Mouse (Mus musculus) adrenal gland, postnatal 10 days (tissue): ENCODE measurements around the gene Lypd9. TPM values are rescaled to one million over a fixed set of nuclear protein-coding genes. Genes with fewer than 3 reads are reported as not detected.
"Not testable (repeated sequence)": the region's sequence is repeated elsewhere in the genome, so short reads cannot be mapped to it uniquely, and the experiment has no call there.

ENCODE experiments used
- DNase-seq: peaks from one replicate; pipeline ENCODE4 v3.0.0; 2021; ENCODE audit warnings: mixed read lengths
- long read RNA-seq, 2 experiments: library from polyadenylated mRNA; stranded (forward); transcript quantifications; one replicate each; pipeline ENCODE4 v2.0.0; 2021
- total RNA-seq, 2 experiments: library from RNA; stranded (reverse); gene quantifications; 2 replicates each; pipeline ENCODE4 v1.2.3; 2021

Lypd9 gene
- total RNA-seq = not detected
- long read RNA-seq, experiment 1 = 0 reads
- long read RNA-seq, experiment 2 = 0 reads

GRCm38 (mm10) chr11:58452759-58453158, at the start of gene Lypd9:
Gene Lypd9, minus strand, starts transcription at chr11:58452923.
- no peak for DNase-seq

- not testable (repeated sequence) for DNase-seq
Observed at GRCm38 (mm10) chr11:58502472-58502871, 49.7 kb upstream of the Lypd9 start, which contains the start of gene Olfr331. Gene Olfr331, minus strand, starts transcription at chr11:58502572.

- DNase-seq = no peak
Observed at GRCm38 (mm10) chr11:58499290-58499689, 46.6 kb upstream of the Lypd9 start.

GRCm38 (mm10) chr11:58498761-58499160, 46.0 kb upstream of the Lypd9 start:
- DNase-seq = no peak

GRCm38 (mm10) chr11:58492455-58492854, 39.7 kb upstream of the Lypd9 start, which contains the start of gene Olfr332:
Gene Olfr332, minus strand, starts transcription at chr11:58492555.
- DNase-seq = no peak

- no peak for DNase-seq
Observed at GRCm38 (mm10) chr11:58462170-58462569, 9.4 kb upstream of the Lypd9 start, which contains the start of gene Olfr30. Gene Olfr30, minus strand, starts transcription at chr11:58462270.

GRCm38 (mm10) chr11:58453592-58453991, 869 bp upstream of the Lypd9 start:
- DNase-seq = no peak

GRCm38 (mm10) chr11:58437866-58438265, 14.9 kb downstream of the Lypd9 start:
- DNase-seq = no peak

GRCm38 (mm10) chr11:58432259-58432658, 20.5 kb downstream of the Lypd9 start, which contains the start of gene Gm12253:
Gene Gm12253, plus strand, starts transcription at chr11:58432559.
- DNase-seq = no peak

- DNase-seq = no peak
Observed at GRCm38 (mm10) chr11:58420815-58421214, 31.9 kb downstream of the Lypd9 start, which contains the start of gene 1810065E05Rik. Gene 1810065E05Rik, plus strand, starts transcription at chr11:58421111.

- DNase-seq = no peak
Observed at GRCm38 (mm10) chr11:58418336-58418735, 34.4 kb downstream of the Lypd9 start.

GRCm38 (mm10) chr11:58408066-58408465, 44.7 kb downstream of the Lypd9 start:
- DNase-seq = peak; percentile 6

- DNase-seq = no peak
Observed at GRCm38 (mm10) chr11:58400655-58401054, 52.1 kb downstream of the Lypd9 start.

- no peak for DNase-seq
Observed at GRCm38 (mm10) chr11:58399985-58400645, 52.6 kb downstream of the Lypd9 start.

Other genes with a start within 250 kb of the Lypd9 start
- under 1 TPM; 0.21 to 0.36 TPM for gene 4930438A08Rik, start 178.1 kb downstream of the Lypd9 start, total RNA-seq
- gene Zfp692, start 145.9 kb downstream of the Lypd9 start, total RNA-seq = 10 to 100 TPM in 1 of 2 experiments, 1 to 10 TPM in 1; 6.9 to 13.1 TPM
- gene Zfp672, start 122.6 kb downstream of the Lypd9 start, total RNA-seq = 10 to 100 TPM; 50.9 to 60.2 TPM
- gene Sh3bp5l, start 122.2 kb downstream of the Lypd9 start, total RNA-seq = 10 to 100 TPM; 36.6 to 46.1 TPM
- not detected for gene Lypd8, start 73.9 kb downstream of the Lypd9 start, total RNA-seq
- gene 1810065E05Rik, start 31.8 kb downstream of the Lypd9 start, total RNA-seq = not detected
- not detected for gene Gm12253, start 20.4 kb downstream of the Lypd9 start, total RNA-seq
- not detected for gene Olfr30, start 9.3 kb upstream of the Lypd9 start, total RNA-seq
- not detected for gene Olfr332, start 39.6 kb upstream of the Lypd9 start, total RNA-seq
- not detected for gene Olfr331, start 49.6 kb upstream of the Lypd9 start, total RNA-seq
- gene Olfr330, start 81.9 kb upstream of the Lypd9 start, total RNA-seq = not detected
- not detected for gene Olfr329-ps, start 93.5 kb upstream of the Lypd9 start, total RNA-seq
- not detected for gene Olfr328, start 102.7 kb upstream of the Lypd9 start, total RNA-seq
- gene Olfr224, start 117.6 kb upstream of the Lypd9 start, total RNA-seq = not detected
- gene Olfr325, start 124.8 kb upstream of the Lypd9 start, total RNA-seq = not detected
- not detected for gene Olfr324, start 142.2 kb upstream of the Lypd9 start, total RNA-seq
- gene 2210407C18Rik, start 163.2 kb upstream of the Lypd9 start, total RNA-seq = not detected
- gene Olfr323, start 177.6 kb upstream of the Lypd9 start, total RNA-seq = not detected
- gene Trim58, start 187.5 kb upstream of the Lypd9 start, total RNA-seq = under 1 TPM; 0.36 to 1.00 TPM
- gene Olfr322, start 205.9 kb upstream of the Lypd9 start, total RNA-seq = not detected
- gene Olfr320, start 228.2 kb upstream of the Lypd9 start, total RNA-seq = not detected
- gene Olfr319, start 246.2 kb upstream of the Lypd9 start, total RNA-seq = not detected